Mouse (Mus musculus) myocyte (in vitro differentiated cells): Measurements from ENCODE around the gene Adcyap1r1. TPM values are rescaled to one million over a fixed set of nuclear protein-coding genes. Genes with fewer than 3 reads are reported as not detected.

ENCODE experiments used
- H3K27me3 ChIP-seq: one replicate; pipeline ENCODE4 v1.6.1; 2011; ENCODE audit not compliant: control insufficient read depth, insufficient read depth, insufficient read length
- H3K36me3 ChIP-seq: one replicate; pipeline ENCODE4 v1.6.1; 2011; ENCODE audit not compliant: control insufficient read depth, insufficient read depth
- H3K4me2 ChIP-seq: one replicate; pipeline ENCODE4 v1.6.1; 2011; ENCODE audit warnings: low read depth, control low read depth
- H3K4me3 ChIP-seq: one replicate; pipeline ENCODE4 v1.5.1; 2011; ENCODE audit warnings: mild to moderate bottlenecking, control low read depth, moderate library complexity
- H3K79me2 ChIP-seq: one replicate; pipeline ENCODE4 v1.6.1; 2011; ENCODE audit not compliant: control insufficient read depth, insufficient read depth
- H3ac ChIP-seq: one replicate; pipeline ENCODE4 v1.6.1; 2011; ENCODE audit not compliant: control insufficient read depth, insufficient read length
- CEBPB ChIP-seq: IDR thresholded peaks from 2 replicates; pipeline ENCODE4 v1.6.1; 2011; ENCODE audit warnings: mild to moderate bottlenecking, moderate library complexity; ENCODE audit not compliant: poor library complexity, insufficient read depth, severe bottlenecking
- E2F4 ChIP-seq: IDR thresholded peaks from one replicate; pipeline ENCODE4 v1.6.1; 2011; ENCODE audit warnings: mild to moderate bottlenecking, control low read depth, moderate library complexity; ENCODE audit not compliant: insufficient read depth
- MAX ChIP-seq: IDR thresholded peaks from one replicate; pipeline ENCODE4 v1.6.1; 2011; ENCODE audit warnings: low read depth, mild to moderate bottlenecking, control low read depth
- MYOD1 ChIP-seq, 3 experiments: IDR thresholded peaks; one replicate each; pipeline ENCODE4 v1.6.1; 2011; ENCODE audit warnings: control low read depth in 2 of 3, low read depth in 2 of 3, mild to moderate bottlenecking in 2 of 3, moderate library complexity in 1 of 3; ENCODE audit not compliant: insufficient read length in 2 of 3, control insufficient read depth in 1 of 3
- MYOG ChIP-seq, 3 experiments: IDR thresholded peaks; one replicate each; pipeline ENCODE4 v1.6.1; 2011; ENCODE audit warnings: control low read depth in 2 of 3, low read depth in 2 of 3, mild to moderate bottlenecking in 2 of 3; ENCODE audit not compliant: insufficient read length in 2 of 3, control insufficient read depth in 1 of 3, insufficient read depth in 1 of 3
- POLR2A ChIP-seq: IDR thresholded peaks from one replicate; pipeline ENCODE4 v1.6.1; 2011; ENCODE audit warnings: low read depth, mild to moderate bottlenecking, control low read depth, moderate library complexity; ENCODE audit not compliant: insufficient read length
- POLR2AphosphoS2 ChIP-seq: IDR thresholded peaks from one replicate; pipeline ENCODE4 v1.6.1; 2011; ENCODE audit warnings: low read depth, control low read depth; ENCODE audit not compliant: insufficient read length
- REST ChIP-seq: IDR thresholded peaks from one replicate; pipeline ENCODE4 v1.6.1; 2011; ENCODE audit warnings: mild to moderate bottlenecking, control low read depth, moderate library complexity; ENCODE audit not compliant: insufficient read depth, insufficient read length
- SRF ChIP-seq: IDR thresholded peaks from one replicate; pipeline ENCODE4 v1.6.1; 2011; ENCODE audit warnings: low read depth; ENCODE audit not compliant: control insufficient read depth, insufficient read length
- TCF12 ChIP-seq: IDR thresholded peaks from one replicate; pipeline ENCODE4 v1.6.1; 2011; ENCODE audit warnings: mild to moderate bottlenecking, control low read depth; ENCODE audit not compliant: poor library complexity, insufficient read depth, severe bottlenecking
- TCF3 ChIP-seq: IDR thresholded peaks from one replicate; pipeline ENCODE4 v1.6.1; 2011; ENCODE audit warnings: low read depth, control low read depth; ENCODE audit not compliant: insufficient read length
- USF1 ChIP-seq: IDR thresholded peaks from one replicate; pipeline ENCODE4 v1.6.1; 2011; ENCODE audit warnings: low read depth, mild to moderate bottlenecking, control low read depth, moderate library complexity
- polyA plus RNA-seq: library from polyadenylated mRNA; unstranded; fragments of >200 nt; fragmentation: generic; extraction: Trizol; gene quantifications from one replicate; pipeline ENCODE4 v1.2.1, GENCODE M21; 2012; ENCODE audit warnings: missing spikeins

The Adcyap1r1 gene
- polyA plus RNA-seq, 1 experiment: not detected

DNA sequence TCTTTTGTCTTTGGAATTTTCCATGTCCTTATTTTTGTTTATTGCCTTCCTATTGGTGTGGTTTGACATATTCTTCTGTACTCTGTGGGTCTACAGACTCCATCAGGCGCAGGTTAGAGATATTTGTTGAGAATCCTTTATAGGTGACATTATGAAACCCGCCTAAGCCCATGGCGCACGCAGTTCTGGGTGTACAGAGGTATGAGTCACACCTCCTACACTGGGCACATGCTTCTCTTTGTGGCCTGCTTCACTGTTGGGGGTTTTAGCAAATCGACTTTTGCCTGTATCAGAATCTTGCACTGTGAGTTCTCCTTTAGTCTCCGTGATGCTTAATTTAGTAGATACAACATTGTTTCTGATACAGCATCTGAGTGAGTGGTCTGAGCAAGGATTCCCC, 97.4 kb downstream of the Adcyap1r1 start:
- no peak overlapping the region for H3K4me2 ChIP-seq
- no peaks in the 10 kb centered on the region for H3K36me3 ChIP-seq
- TF ChIP-seq E2F4 (no peak), POLR2A (no peak), MYOG (IDR thresholded peaks at IDR 0.05; ENCODE audit: control insufficient read depth in 1 of 3, insufficient read depth in 1 of 3, insufficient read length in 2 of 3, low read depth in 2 of 3) (no peak), TCF12 (no peak), REST (no peak), MAX (no peak), POLR2AphosphoS2 (no peak), TCF3 (no peak), MYOD1 (IDR thresholded peaks at IDR 0.05; ENCODE audit: control insufficient read depth in 1 of 3, insufficient read length in 2 of 3, low read depth in 2 of 3) (no peak), SRF (no peak), CEBPB (no peak), USF1 (no peak)
- no peaks in the 10 kb centered on the region for H3K79me2 ChIP-seq
- H3K4me3 ChIP-seq: no peak overlapping the region
- no peak overlapping the region for H3ac ChIP-seq
- no peaks in the 10 kb centered on the region for H3K27me3 ChIP-seq

- TF ChIP-seq CEBPB (no peak), USF1 (no peak), POLR2A (no peak), TCF3 (no peak), MAX (no peak), E2F4 (no peak), TCF12 (no peak), SRF (no peak), MYOG (IDR thresholded peaks at IDR 0.05; ENCODE audit: control insufficient read depth in 1 of 3, insufficient read depth in 1 of 3, insufficient read length in 2 of 3, low read depth in 2 of 3) (no peak), POLR2AphosphoS2 (no peak), REST (no peak), MYOD1 (IDR thresholded peaks at IDR 0.05; ENCODE audit: control insufficient read depth in 1 of 3, insufficient read length in 2 of 3, low read depth in 2 of 3) (no peak)
- H3K4me3 ChIP-seq: no peak overlapping the region
- H3K27me3 ChIP-seq: no peaks in the 10 kb centered on the region
- H3K36me3 ChIP-seq: no peaks in the 10 kb centered on the region
- H3ac ChIP-seq: no peak overlapping the region
- no peaks in the 10 kb centered on the region for H3K79me2 ChIP-seq
- H3K4me2 ChIP-seq: no peak overlapping the region
Observed at GRCm38 (mm10) chr6:55550926-55551325, 99.1 kb downstream of the Adcyap1r1 start.

Other genes starting within 250 kb of the Adcyap1r1 start
- gene Mindy4, start 248.6 kb upstream of the Adcyap1r1 start, polyA plus RNA-seq: 5.0 TPM
- 32.0 TPM for gene Aqp1, start 115.5 kb upstream of the Adcyap1r1 start, polyA plus RNA-seq
- not detected for gene Ghrhr, start 75.7 kb upstream of the Adcyap1r1 start, polyA plus RNA-seq
- not detected for gene Neurod6, start 229.3 kb downstream of the Adcyap1r1 start, polyA plus RNA-seq